Mouse (Mus musculus): ENCODE data around the gene Psmb2.

DNA sequence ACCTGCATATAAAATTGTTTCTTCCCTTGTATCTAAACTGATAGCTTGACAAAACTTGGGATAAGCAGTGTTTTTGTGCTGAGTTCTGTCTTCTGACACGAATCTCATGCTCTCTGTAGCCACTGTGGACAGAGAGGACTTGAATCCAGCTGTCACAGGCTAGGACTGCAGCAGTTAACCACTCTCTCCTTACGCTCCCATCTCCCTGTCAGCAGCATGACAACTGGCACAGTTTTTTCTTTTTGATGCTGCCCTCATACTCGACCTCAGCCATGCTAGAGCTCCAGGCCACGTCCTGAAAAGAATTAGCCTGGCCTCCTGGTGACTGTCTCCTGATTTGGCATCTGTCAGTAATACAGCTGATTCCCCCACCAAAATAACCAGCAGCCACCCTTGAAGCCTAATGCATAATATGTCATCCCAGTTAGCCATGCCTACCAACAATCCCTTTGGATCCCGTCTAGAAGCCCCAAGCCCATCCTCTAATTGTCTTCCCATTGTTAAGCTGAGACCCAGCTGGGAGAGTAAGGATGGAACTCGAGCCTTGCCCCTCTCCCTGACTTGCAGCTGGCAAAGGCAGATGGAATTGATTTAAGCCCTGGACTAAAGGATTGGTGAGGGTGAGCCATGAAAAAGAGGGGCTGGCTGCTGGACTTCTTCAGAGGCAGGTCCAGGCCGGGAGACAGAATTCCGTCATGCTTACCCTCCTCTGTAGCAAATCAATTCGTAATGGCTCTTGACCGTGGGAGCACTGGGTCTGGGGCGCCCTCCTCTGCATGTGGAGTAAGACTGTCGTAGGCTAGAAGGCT lies 29.4 kb downstream of the Psmb2 start:
- TF ChIP-seq CTCF (IDR thresholded peaks at IDR 0.05; ENCODE audit: low read depth) (no peak), EP300 (IDR thresholded peaks at IDR 0.05; ENCODE audit: low read depth) (no peak)
